Mouse (Mus musculus) ES-E14 (cell line): Measurements from ENCODE around the gene Epb41l5.

Source experiments
- CHD2 ChIP-seq: IDR thresholded peaks from 2 replicates; pipeline ENCODE4 v1.6.1; 2014; ENCODE audit warnings: mild to moderate bottlenecking, low read depth, low read length, inconsistent platforms
- HCFC1 ChIP-seq: IDR thresholded peaks from 2 replicates; pipeline ENCODE4 v1.6.1; 2012; ENCODE audit warnings: low read length, inconsistent platforms, borderline replicate concordance; ENCODE audit not compliant: insufficient read depth
- MAFK ChIP-seq: IDR thresholded peaks from 2 replicates; pipeline ENCODE4 v1.6.1; 2014; ENCODE audit warnings: mild to moderate bottlenecking, low read depth, low read length, inconsistent platforms; ENCODE audit not compliant: insufficient read depth
- ZC3H11A ChIP-seq: IDR thresholded peaks from 2 replicates; pipeline ENCODE4 v1.6.1; 2012; ENCODE audit warnings: low read depth, mild to moderate bottlenecking, inconsistent platforms, low read length, borderline replicate concordance
- ZNF384 ChIP-seq: IDR thresholded peaks from 2 replicates; pipeline ENCODE4 v1.6.1; 2012; ENCODE audit warnings: low read depth, low read length, inconsistent platforms

- TF ChIP-seq CHD2 (no peak), ZC3H11A (no peak), ZNF384 (no peak), HCFC1 (no peak), MAFK (no peak)
These were observed 827 bp upstream of the Epb41l5 start for GRCm38 (mm10) chr1:119649627-119650026.
